Mouse (Mus musculus) small intestine, adult 2 months (tissue): Measurements from ENCODE around the gene Traf4. TPM values are rescaled to one million over a fixed set of nuclear protein-coding genes. Genes with fewer than 3 reads are reported as not detected.
"Not testable (repeated sequence)": the region's sequence is repeated elsewhere in the genome, so short reads cannot be mapped to it uniquely, and the experiment has no call there.

Source experiments
- H3K27ac ChIP-seq: fragments of 200-500 bp; 2 replicates; pipeline ENCODE4 v1.5.1; 2012; ENCODE audit warnings: low read depth, low read length, control low read depth, inconsistent platforms; ENCODE audit not compliant: insufficient read depth
- H3K27me3 ChIP-seq: fragments of 200-500 bp; 2 replicates; pipeline ENCODE4 v1.6.1; 2012; ENCODE audit warnings: mild to moderate bottlenecking, moderate library complexity, low read length, inconsistent platforms; ENCODE audit not compliant: control insufficient read depth, insufficient read depth
- H3K36me3 ChIP-seq: fragments of 200-500 bp; 2 replicates; pipeline ENCODE4 v1.6.1; 2012; ENCODE audit warnings: mild to moderate bottlenecking, low read length, control low read depth, inconsistent platforms; ENCODE audit not compliant: control insufficient read depth, insufficient read depth
- H3K4me1 ChIP-seq: fragments of 200-500 bp; 2 replicates; pipeline ENCODE4 v1.6.1; 2012; ENCODE audit warnings: low read length, inconsistent platforms, mixed read lengths; ENCODE audit not compliant: control insufficient read depth, insufficient read depth, insufficient read length
- H3K4me3 ChIP-seq: fragments of 200-500 bp; 2 replicates; pipeline ENCODE4 v1.5.1; 2012; ENCODE audit warnings: low read depth, mild to moderate bottlenecking, control low read depth, inconsistent platforms, low read length, moderate library complexity
- CTCF ChIP-seq: fragments of 200-500 bp; IDR thresholded peaks from 2 replicates; pipeline ENCODE4 v1.5.1; 2012; ENCODE audit warnings: low read depth, mild to moderate bottlenecking, control low read depth, inconsistent platforms, low read length, moderate library complexity, mixed read lengths; ENCODE audit not compliant: insufficient replicate concordance, insufficient read length; ENCODE audit errors: extremely low read depth
- POLR2A ChIP-seq: fragments of 200-500 bp; IDR thresholded peaks from 2 replicates; pipeline ENCODE4 v1.6.1; 2012; ENCODE audit warnings: low read depth, mild to moderate bottlenecking, control low read depth, inconsistent platforms, low read length, moderate library complexity
- WGBS: fragments of 180-500 bp; shearing (Covaris S2); methylation state at CpG from one replicate; pipeline ENCODE4 v1.1.7; 2018; 5-methylcytosine and 5-hydroxymethylcytosine counted together
- polyA plus RNA-seq: library from polyadenylated mRNA; depleted of rRNA; stranded (reverse); fragments of >200 nt; gene quantifications from 2 replicates; pipeline ENCODE4 v1.2.3, GENCODE M21; 2012

Gene Traf4
- polyA plus RNA-seq, 1 experiment = 99.5 TPM

DNA sequence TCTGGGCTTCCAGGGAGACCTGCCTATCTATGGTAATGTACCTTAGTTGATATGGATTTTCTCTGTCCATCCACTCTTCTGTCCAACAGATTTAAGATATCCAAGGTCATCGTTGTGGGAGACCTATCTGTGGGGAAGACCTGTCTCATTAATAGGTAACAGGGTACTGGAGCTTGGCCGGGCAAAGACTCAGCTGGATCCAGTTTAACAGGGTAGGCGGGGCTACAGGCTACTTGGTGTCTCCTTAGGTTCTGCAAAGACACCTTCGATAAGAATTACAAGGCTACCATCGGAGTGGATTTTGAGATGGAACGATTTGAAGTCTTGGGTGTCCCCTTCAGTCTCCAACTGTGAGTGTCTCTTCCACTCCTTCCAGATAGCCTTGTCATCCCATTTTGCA is 24.7 kb upstream of the Traf4 start:
- no peak overlapping the region for H3K4me3 ChIP-seq
- WGBS = 28% methylated on average over 6 of the region's 6 CpGs
- peaks cover 12% of the 10 kb centered on the region for H3K4me1 ChIP-seq
- TF ChIP-seq CTCF (no peak), POLR2A (no peak)
- peaks cover 27% of the 10 kb centered on the region for H3K27me3 ChIP-seq
- no peaks in the 10 kb centered on the region for H3K36me3 ChIP-seq
- H3K27ac ChIP-seq = no peak overlapping the region

DNA sequence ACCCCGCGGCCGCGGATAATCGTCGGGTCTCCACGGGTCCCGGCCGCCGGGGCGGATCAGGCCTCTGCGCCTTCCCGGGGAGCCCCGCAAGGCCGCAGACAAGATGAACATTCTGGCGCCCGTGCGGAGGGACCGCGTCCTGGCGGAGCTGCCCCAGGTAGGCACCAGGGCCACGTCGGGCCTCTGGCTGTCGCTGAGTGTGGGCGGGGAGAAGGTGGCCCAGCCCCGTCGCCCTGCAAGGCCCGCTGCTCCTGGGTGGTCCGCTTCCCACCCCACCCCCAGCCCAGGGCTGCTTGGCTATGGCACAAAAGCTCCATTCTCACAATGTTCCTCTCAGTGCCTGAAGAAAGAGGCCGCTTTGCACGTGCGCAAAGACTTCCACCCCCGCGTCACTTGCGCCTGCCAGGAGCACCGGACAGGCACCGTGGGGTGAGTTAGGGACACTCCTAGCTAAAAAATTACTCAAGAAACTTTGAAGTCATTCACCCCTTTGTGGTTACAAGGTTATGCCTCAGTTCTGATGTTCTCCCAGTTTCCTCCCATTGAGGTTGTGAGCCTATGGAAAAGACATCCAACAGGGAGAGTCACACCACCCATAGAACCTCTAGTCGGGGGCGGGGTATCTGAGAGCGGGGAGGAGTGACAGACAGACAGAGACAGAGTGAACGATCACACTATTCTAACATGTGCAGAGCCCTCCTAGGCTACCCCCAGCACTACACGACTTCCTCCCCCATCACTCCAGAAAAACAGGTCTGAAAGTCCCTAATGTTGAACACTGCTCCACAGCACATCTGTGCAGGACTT is 24.0 kb upstream of the Traf4 start:
- Histone ChIP-seq H3K27ac (no peak overlapping the region; the same call in 1 of the 2 replicates), H3K4me3 (peak overlapping the region; percentile 57), H3K4me1 (peaks cover 10% of the 10 kb centered on the region), H3K36me3 (no peaks in the 10 kb centered on the region), H3K27me3 (peaks cover 27% of the 10 kb centered on the region)
- WGBS = 2% methylated on average over 42 of the region's 42 CpGs
- TF ChIP-seq CTCF (no peak), POLR2A (no peak)

DNA sequence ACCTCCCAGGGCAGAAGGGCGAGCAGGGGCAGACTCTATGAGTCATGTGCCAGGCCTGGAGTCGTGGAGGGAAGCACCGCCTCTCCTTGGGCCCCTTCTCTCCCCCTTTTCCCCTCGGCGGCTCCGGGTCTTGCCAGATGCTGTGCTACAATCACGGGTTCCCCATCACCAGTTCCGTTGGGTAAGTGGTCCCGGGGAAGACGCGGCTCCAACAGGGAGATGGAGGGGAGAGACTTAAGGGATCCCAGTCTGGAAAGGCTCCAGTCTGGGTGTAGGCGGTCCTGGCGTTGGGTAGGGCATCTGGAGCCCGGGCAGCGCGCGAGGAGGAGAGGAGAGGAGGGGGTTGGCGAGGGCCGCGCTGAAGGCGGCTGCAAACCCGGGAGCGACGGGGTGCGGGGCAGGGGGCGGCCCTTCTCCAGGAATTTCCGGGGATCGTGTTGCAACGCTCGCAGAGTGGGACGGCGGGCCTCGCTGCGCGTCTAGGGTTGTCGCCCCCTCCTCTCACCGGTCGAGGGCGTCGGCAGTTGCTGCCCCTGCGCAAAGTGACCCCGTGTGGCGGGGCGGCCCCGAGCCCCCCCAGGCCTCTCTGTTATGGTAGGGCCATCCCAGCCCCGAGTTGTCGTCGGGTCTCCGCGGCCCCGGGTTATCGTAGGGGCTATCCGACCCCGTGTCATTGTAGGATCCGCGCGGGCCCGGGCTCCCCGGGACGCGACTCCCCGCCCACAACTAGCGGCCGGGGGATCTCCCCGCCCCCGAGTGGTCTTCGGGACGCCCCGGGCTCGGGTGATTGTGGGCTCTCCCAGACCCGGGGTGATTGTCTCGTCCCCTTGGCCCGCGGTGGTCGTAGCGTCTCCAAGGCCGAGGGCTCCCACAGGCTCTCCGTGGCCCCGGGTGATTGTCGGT is 23.2 kb upstream of the Traf4 start, which contains the start of gene Rab34:
Gene Rab34 (plus strand): TSS at position 100 of the 903 bp plus-strand sequence.
- peaks cover 12% of the 10 kb centered on the region for H3K4me1 ChIP-seq
- H3K27me3 ChIP-seq = peaks cover 27% of the 10 kb centered on the region
- WGBS = 1% methylated on average over 80 of the region's 80 CpGs
- peak within 1 kb of the TSS; percentile 57 for H3K4me3 ChIP-seq
- no peaks in the 10 kb centered on the region for H3K36me3 ChIP-seq
- TF ChIP-seq CTCF (no peak), POLR2A (no peak)
- H3K27ac ChIP-seq = peak within 1 kb of the TSS; percentile 25

DNA sequence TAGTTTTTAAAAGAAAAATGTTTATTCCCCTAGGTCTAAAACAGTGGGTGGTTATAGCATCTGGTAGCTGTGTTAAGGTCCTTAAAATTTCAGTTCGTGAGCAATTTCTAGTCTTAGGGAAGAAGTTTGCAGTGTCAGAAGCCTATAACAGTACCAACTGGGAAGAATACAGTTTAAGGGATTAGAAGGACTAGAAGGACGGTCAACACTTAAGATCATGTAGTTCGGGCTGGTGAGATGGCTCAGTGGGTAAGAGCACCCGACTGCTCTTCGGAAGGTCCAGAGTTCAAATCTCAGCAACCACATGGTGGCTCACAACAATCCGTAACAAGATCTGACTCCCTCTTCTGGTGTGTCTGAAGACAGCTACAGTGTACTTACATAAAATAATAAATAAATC is 19.3 kb upstream of the Traf4 start:
- H3K27ac ChIP-seq, H3K4me3 ChIP-seq: not testable (repeated sequence)
- Histone ChIP-seq H3K36me3 (peaks cover 15% of the 10 kb centered on the region), H3K4me1 (peaks cover 14% of the 10 kb centered on the region), H3K27me3 (peaks cover 18% of the 10 kb centered on the region)
- WGBS = 89% methylated on average over 6 of the region's 6 CpGs

DNA sequence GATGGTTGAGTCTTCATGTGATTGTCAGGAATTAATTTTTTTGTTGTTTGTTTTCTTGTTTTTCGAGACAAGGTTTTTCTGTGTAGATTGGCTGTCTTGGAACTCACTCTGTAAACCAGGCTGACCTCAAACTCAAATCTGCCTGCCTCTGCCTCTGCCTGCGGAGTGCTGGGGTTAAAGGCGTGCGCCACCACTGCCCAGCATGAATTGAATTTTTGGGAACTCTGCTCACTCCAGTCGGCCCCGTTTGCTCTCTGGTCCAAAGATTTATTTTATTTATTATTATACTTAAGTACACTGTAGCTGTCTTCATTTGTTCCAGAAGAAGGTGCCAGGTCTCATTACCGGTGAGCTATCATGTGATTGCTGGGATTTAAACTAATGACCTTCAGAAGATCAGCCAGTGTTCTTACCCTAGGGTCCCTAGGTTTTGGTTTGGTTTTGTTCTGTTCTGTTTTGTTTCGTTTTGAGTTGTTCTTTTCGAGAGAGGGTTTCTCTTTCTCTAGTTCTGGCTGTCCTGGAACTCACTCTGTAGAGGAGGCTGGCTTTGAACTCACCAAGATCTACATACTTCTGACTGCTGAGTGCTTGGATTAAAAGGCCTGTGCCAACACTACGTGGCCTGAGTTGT is 18.6 kb upstream of the Traf4 start:
- Histone ChIP-seq H3K36me3 (peaks cover 19% of the 10 kb centered on the region), H3K4me1 (peaks cover 12% of the 10 kb centered on the region), H3K4me3 (no peak overlapping the region), H3K27me3 (peaks cover 11% of the 10 kb centered on the region), H3K27ac (no peak overlapping the region)
- TF ChIP-seq POLR2A (no peak), CTCF (no peak)
- 52% methylated on average over 10 of the region's 10 CpGs for whole genome bisulfite sequencing

DNA sequence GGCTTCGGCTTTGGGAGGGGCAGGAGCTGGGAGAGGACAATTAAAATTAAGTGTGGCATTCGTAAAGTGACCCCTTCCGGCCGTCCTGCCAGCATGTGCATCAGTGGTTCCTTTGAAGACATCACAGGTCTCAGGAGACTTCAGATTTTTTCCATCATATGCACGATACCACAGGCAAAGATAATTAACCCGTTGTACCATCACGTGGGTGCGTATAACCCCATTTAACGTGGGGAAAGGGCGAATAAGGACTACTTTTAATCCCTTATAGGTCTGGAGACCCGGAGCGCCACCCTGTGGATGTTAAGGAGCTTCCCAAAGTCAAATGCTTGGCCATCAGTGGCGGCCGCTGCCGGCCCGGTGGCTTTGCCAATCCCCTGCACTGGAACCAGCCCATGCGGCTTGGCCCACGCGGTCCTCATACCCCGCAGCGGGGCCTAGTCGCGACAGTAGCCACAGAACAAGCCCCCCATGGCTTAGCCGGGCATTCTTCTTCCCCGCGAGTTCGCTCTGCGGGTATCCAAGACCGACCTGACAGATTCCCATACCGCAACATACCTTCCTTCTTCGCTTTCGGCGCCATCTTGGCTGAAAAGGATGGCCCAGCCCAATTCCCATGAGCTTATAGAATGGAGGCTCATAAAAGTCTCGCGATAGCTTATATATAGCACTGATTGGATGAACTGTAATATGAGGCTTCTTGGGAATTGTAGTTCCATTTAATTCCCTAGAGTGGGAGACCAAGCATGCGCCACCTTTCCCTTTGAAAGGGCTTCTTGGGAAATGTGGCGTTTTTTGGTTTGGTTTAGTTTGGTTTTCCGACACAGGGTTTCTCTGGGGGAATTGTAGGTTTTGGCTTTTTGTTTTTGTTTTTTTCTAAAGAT is 17.8 kb upstream of the Traf4 start, which contains the start of gene Rpl23a:
Gene Rpl23a (minus strand): TSS at position 624 of the 884 bp plus-strand sequence.
- H3K27me3 ChIP-seq = peaks cover 3% of the 10 kb centered on the region
- H3K27ac ChIP-seq = peak within 1 kb of the TSS; percentile 41
- peaks cover 19% of the 10 kb centered on the region for H3K36me3 ChIP-seq
- peak within 1 kb of the TSS; percentile 74 for H3K4me3 ChIP-seq
- peaks cover 10% of the 10 kb centered on the region for H3K4me1 ChIP-seq
- TF ChIP-seq POLR2A (peak; percentile 88), CTCF (no peak)
- WGBS = under 1% methylated on average over 38 of the region's 38 CpGs
